Mouse (Mus musculus): ENCODE data around the gene Lst1. TPM values are rescaled to one million over a fixed set of nuclear protein-coding genes. Genes with fewer than 3 reads are reported as not detected.

Gene Lst1
- polyA plus RNA-seq, 1 experiment from 2014 or later: 5.0 TPM

- Histone ChIP-seq H3K4me2 (no peak overlapping the region), H3K27me3 (ENCODE audit: control insufficient read depth, insufficient read depth, low read length) (no peaks in the 10 kb centered on the region), H3K9me3 (replicated peaks; ENCODE audit: control insufficient read depth, low read length) (no peaks in the 10 kb centered on the region), H3K4me3 (ENCODE audit: low read depth, low read length) (no peak overlapping the region), H3K9ac (ENCODE audit: low read depth, low read length) (no peak overlapping the region), H3K36me3 (ENCODE audit: control insufficient read depth, insufficient read depth, low read length) (peaks cover 15% of the 10 kb centered on the region; the same call in 1 of the 2 replicates), H3K27ac (ENCODE audit: low read depth, low read length) (no peak overlapping the region), H3K4me1 (ENCODE audit: control insufficient read depth, insufficient read depth, low read length) (peaks cover 16% of the 10 kb centered on the region)
- 82% methylated on average over 5 of the region's 5 CpGs for WGBS (ENCODE audit: insufficient replicate concordance)
- no peak for ATAC-seq (replicated peaks; ENCODE audit: insufficient number of reproducible peaks, low FRiP score, low TSS enrichment)
Measured at GRCm38 (mm10) chr17:35232659-35233058, 44.4 kb upstream of the Lst1 start.

GRCm38 (mm10) chr17:35232043-35232442 lies 43.8 kb upstream of the Lst1 start:
- Histone ChIP-seq H3K9ac (ENCODE audit: low read depth, low read length) (no peak overlapping the region), H3K4me2 (no peak overlapping the region; the same call in 1 of the 2 replicates), H3K4me1 (ENCODE audit: control insufficient read depth, insufficient read depth, low read length) (peaks cover 16% of the 10 kb centered on the region), H3K9me3 (replicated peaks; ENCODE audit: control insufficient read depth, low read length) (no peaks in the 10 kb centered on the region), H3K4me3 (ENCODE audit: low read depth, low read length) (no peak overlapping the region), H3K36me3 (ENCODE audit: control insufficient read depth, insufficient read depth, low read length) (peaks cover 15% of the 10 kb centered on the region; the same call in 1 of the 2 replicates), H3K27me3 (ENCODE audit: control insufficient read depth, insufficient read depth, low read length) (no peaks in the 10 kb centered on the region), H3K27ac (ENCODE audit: low read depth, low read length) (no peak overlapping the region)
- no peak for ATAC-seq (replicated peaks; ENCODE audit: insufficient number of reproducible peaks, low FRiP score, low TSS enrichment)
- 15% methylated on average over 12 of the region's 12 CpGs for WGBS (ENCODE audit: insufficient replicate concordance)

GRCm38 (mm10) chr17:35231022-35231421 lies 42.8 kb upstream of the Lst1 start:
- ATAC-seq (replicated peaks; ENCODE audit: insufficient number of reproducible peaks, low FRiP score, low TSS enrichment): no peak
- peaks cover 13% of the 10 kb centered on the region for H3K4me1 ChIP-seq (ENCODE audit: control insufficient read depth, insufficient read depth, low read length)
- H3K36me3 ChIP-seq (ENCODE audit: control insufficient read depth, insufficient read depth, low read length): peaks cover 15% of the 10 kb centered on the region; the same call in 1 of the 2 replicates
- H3K9ac ChIP-seq (ENCODE audit: low read depth, low read length): no peak overlapping the region
- H3K4me3 ChIP-seq (ENCODE audit: low read depth, low read length): no peak overlapping the region
- WGBS (ENCODE audit: insufficient replicate concordance): 90% methylated on average over 10 of the region's 10 CpGs
- H3K9me3 ChIP-seq (replicated peaks; ENCODE audit: control insufficient read depth, low read length): no peaks in the 10 kb centered on the region
- no peak overlapping the region for H3K4me2 ChIP-seq
- no peaks in the 10 kb centered on the region for H3K27me3 ChIP-seq (ENCODE audit: control insufficient read depth, insufficient read depth, low read length)
- no peak overlapping the region for H3K27ac ChIP-seq (ENCODE audit: low read depth, low read length)

GRCm38 (mm10) chr17:35226561-35227046 lies 38.4 kb upstream of the Lst1 start:
- Histone ChIP-seq H3K9ac (ENCODE audit: low read depth, low read length) (no peak overlapping the region), H3K36me3 (ENCODE audit: control insufficient read depth, insufficient read depth, low read length) (peaks cover 20% of the 10 kb centered on the region), H3K27ac (ENCODE audit: low read depth, low read length) (0 out of 2 replicates have a peak overlapping the region, but pooled peaks have one; percentile 5), H3K4me2 (no peak overlapping the region), H3K4me1 (ENCODE audit: control insufficient read depth, insufficient read depth, low read length) (no peaks in the 10 kb centered on the region), H3K27me3 (ENCODE audit: control insufficient read depth, insufficient read depth, low read length) (no peaks in the 10 kb centered on the region), H3K9me3 (replicated peaks; ENCODE audit: control insufficient read depth, low read length) (no peaks in the 10 kb centered on the region), H3K4me3 (ENCODE audit: low read depth, low read length) (no peak overlapping the region)
- no peak for ATAC-seq (replicated peaks; ENCODE audit: insufficient number of reproducible peaks, low FRiP score, low TSS enrichment)
- 80% methylated on average over 14 of the region's 14 CpGs for WGBS (ENCODE audit: insufficient replicate concordance)

GRCm38 (mm10) chr17:35225456-35225855 lies 37.2 kb upstream of the Lst1 start:
- H3K9ac ChIP-seq (ENCODE audit: low read depth, low read length): no peak overlapping the region
- H3K4me2 ChIP-seq: no peak overlapping the region
- 89% methylated on average over 5 of the region's 5 CpGs for WGBS (ENCODE audit: insufficient replicate concordance)
- peaks cover 16% of the 10 kb centered on the region for H3K36me3 ChIP-seq (ENCODE audit: control insufficient read depth, insufficient read depth, low read length)
- no peak for ATAC-seq (replicated peaks; ENCODE audit: insufficient number of reproducible peaks, low FRiP score, low TSS enrichment)
- H3K4me1 ChIP-seq (ENCODE audit: control insufficient read depth, insufficient read depth, low read length): peaks cover 3% of the 10 kb centered on the region
- H3K27me3 ChIP-seq (ENCODE audit: control insufficient read depth, insufficient read depth, low read length): no peaks in the 10 kb centered on the region
- H3K4me3 ChIP-seq (ENCODE audit: low read depth, low read length): no peak overlapping the region
- H3K9me3 ChIP-seq (replicated peaks; ENCODE audit: control insufficient read depth, low read length): no peaks in the 10 kb centered on the region
- H3K27ac ChIP-seq (ENCODE audit: low read depth, low read length): no peak overlapping the region

- no peaks in the 10 kb centered on the region for H3K27me3 ChIP-seq (ENCODE audit: control insufficient read depth, insufficient read depth, low read length)
- H3K4me3 ChIP-seq (ENCODE audit: low read depth, low read length): no peak overlapping the region
- ATAC-seq (replicated peaks; ENCODE audit: insufficient number of reproducible peaks, low FRiP score, low TSS enrichment): no peak
- no peaks in the 10 kb centered on the region for H3K9me3 ChIP-seq (replicated peaks; ENCODE audit: control insufficient read depth, low read length)
- WGBS (ENCODE audit: insufficient replicate concordance): 93% methylated on average over 4 of the region's 4 CpGs
- no peak overlapping the region for H3K4me2 ChIP-seq
- H3K4me1 ChIP-seq (ENCODE audit: control insufficient read depth, insufficient read depth, low read length): peaks cover 9% of the 10 kb centered on the region
- no peak overlapping the region for H3K27ac ChIP-seq (ENCODE audit: low read depth, low read length)
- no peak overlapping the region for H3K9ac ChIP-seq (ENCODE audit: low read depth, low read length)
- peaks cover 17% of the 10 kb centered on the region for H3K36me3 ChIP-seq (ENCODE audit: control insufficient read depth, insufficient read depth, low read length)
Measured at GRCm38 (mm10) chr17:35224641-35225040, 36.4 kb upstream of the Lst1 start.

GRCm38 (mm10) chr17:35222299-35222698 lies 34.1 kb upstream of the Lst1 start:
- ATAC-seq (replicated peaks; ENCODE audit: insufficient number of reproducible peaks, low FRiP score, low TSS enrichment): no peak
- no peak overlapping the region for H3K27ac ChIP-seq (ENCODE audit: low read depth, low read length)

GRCm38 (mm10) chr17:35220156-35220952 lies 32.1 kb upstream of the Lst1 start, which contains the start of gene Gm16181:
Gene Gm16181, plus strand, starts transcription at chr17:35220834.
- WGBS (ENCODE audit: insufficient replicate concordance): 79% methylated on average over 28 of the region's 28 CpGs
- H3K4me2 ChIP-seq: no peak within 1 kb of the TSS
- H3K9ac ChIP-seq (ENCODE audit: low read depth, low read length): no peak within 1 kb of the TSS
- peaks cover 19% of the 10 kb centered on the region for H3K4me1 ChIP-seq (ENCODE audit: control insufficient read depth, insufficient read depth, low read length)
- H3K27ac ChIP-seq (ENCODE audit: low read depth, low read length): peak within 1 kb of the TSS; percentile 46
- no peaks in the 10 kb centered on the region for H3K27me3 ChIP-seq (ENCODE audit: control insufficient read depth, insufficient read depth, low read length)
- H3K9me3 ChIP-seq (replicated peaks; ENCODE audit: control insufficient read depth, low read length): no peaks in the 10 kb centered on the region
- peaks cover 6% of the 10 kb centered on the region for H3K36me3 ChIP-seq (ENCODE audit: control insufficient read depth, insufficient read depth, low read length)
- no peak within 1 kb of the TSS for H3K4me3 ChIP-seq (ENCODE audit: low read depth, low read length)
- no peak for ATAC-seq (replicated peaks; ENCODE audit: insufficient number of reproducible peaks, low FRiP score, low TSS enrichment)

More at GRCm38 (mm10) chr17:35222299-35222698, 34.1 kb upstream of the Lst1 start:
- Histone ChIP-seq H3K4me3 (ENCODE audit: low read depth, low read length) (no peak overlapping the region), H3K27me3 (ENCODE audit: control insufficient read depth, insufficient read depth, low read length) (no peaks in the 10 kb centered on the region), H3K4me1 (ENCODE audit: control insufficient read depth, insufficient read depth, low read length) (peaks cover 19% of the 10 kb centered on the region), H3K9me3 (replicated peaks; ENCODE audit: control insufficient read depth, low read length) (no peaks in the 10 kb centered on the region), H3K4me2 (no peak overlapping the region), H3K9ac (ENCODE audit: low read depth, low read length) (no peak overlapping the region), H3K36me3 (ENCODE audit: control insufficient read depth, insufficient read depth, low read length) (peaks cover 8% of the 10 kb centered on the region)
- WGBS (ENCODE audit: insufficient replicate concordance): 66% methylated on average over 6 of the region's 6 CpGs

All from heart, embryonic 11.5 days (tissue).